Mouse (Mus musculus) naive thymus-derived CD4-positive, alpha-beta T cell, adult 2 months (primary cell): ENCODE results near the gene Dnaja4.

ENCODE experiments used
- DNase-seq: peaks from one replicate; pipeline ENCODE4 v3.0.0-alpha.2; 2011; ENCODE audit warnings: low read depth

Gene Dnaja4

DNA sequence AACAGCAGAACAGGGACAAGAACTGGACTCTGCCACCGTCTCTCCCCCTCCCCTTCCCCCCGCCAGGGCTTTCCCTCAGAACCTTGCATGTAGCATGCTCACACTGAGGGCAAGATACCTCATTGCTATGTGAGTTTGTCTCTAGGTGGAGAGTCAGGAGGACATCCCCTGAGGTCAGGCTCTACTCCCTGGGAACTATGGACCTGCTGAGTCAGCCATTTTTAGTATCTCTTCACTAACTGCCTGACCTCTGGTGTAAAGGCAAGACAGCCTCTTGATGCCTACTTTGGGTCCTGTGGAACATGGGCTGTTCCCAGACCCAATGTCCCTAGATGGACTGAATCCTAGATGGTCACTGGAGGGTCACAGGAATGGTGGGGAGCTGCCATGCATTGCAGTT, 53.0 kb downstream of the Dnaja4 start:
- no peak for DNase-seq

- no peak for DNase-seq
Measured at GRCm38 (mm10) chr9:54752201-54752943, 53.7 kb downstream of the Dnaja4 start.

DNA sequence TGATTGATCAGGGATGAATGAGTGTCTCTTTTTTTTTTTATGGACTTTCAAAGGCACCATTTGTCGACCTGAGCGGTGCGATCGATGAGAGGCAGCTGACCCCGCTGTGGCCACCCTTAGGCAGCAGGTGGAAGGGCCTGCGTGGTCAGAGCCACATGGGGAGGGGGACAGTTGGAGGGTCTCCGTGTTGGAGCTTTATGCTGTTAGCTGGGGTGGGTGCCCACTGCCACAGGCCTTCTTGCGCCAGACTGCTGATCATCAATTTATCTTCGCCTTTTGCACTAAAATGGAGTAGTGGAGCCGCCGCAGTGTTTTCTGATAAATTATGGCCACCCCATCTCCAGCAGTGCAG, 54.2 kb downstream of the Dnaja4 start:
- DNase-seq: no peak

DNA sequence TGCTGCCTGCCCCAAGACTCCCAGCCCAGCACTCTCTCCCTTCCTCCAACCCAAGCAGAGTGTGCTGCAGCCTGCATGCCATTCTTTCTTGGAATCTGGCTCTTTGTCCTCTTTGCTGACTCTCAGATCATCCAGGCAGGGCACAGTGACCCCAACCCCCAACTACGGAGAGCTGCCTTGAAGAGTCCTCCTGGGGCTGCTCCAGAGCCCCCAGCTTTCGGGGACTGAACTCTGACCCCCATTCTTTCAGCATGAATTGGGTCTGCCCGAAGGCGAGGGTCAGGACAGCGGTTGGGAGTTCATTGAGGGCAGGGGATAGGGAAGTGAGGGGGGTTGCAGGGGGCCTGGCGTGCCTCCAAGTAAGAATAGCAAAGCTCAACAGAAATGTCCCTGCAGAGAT, 60.9 kb downstream of the Dnaja4 start:
- DNase-seq: no peak

DNA sequence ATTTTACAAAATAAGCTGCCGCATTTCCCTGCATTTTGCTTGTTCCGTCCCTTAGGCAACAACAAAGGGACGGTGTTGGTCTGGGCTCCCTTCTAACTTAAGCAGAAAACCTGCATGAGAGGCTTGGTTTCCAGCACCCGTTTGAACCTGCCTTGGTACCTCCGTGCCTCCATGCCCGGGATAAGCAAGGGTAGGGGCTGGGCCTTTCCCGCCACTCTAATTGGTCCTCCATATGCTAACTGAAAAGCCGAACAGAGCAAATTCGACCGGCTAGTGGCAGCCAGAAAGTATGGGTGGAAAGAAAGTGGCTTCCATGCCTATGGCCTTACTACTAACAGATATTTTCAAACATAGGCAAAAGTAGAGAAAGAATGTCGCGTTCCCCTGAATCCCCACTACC, 65.4 kb downstream of the Dnaja4 start:
- DNase-seq: no peak

- no peak for DNase-seq
Measured at GRCm38 (mm10) chr9:54764561-54765217, 66.0 kb downstream of the Dnaja4 start, which contains the start of gene Crabp1. Gene Crabp1, plus strand, starts transcription at chr9:54764748.

DNA sequence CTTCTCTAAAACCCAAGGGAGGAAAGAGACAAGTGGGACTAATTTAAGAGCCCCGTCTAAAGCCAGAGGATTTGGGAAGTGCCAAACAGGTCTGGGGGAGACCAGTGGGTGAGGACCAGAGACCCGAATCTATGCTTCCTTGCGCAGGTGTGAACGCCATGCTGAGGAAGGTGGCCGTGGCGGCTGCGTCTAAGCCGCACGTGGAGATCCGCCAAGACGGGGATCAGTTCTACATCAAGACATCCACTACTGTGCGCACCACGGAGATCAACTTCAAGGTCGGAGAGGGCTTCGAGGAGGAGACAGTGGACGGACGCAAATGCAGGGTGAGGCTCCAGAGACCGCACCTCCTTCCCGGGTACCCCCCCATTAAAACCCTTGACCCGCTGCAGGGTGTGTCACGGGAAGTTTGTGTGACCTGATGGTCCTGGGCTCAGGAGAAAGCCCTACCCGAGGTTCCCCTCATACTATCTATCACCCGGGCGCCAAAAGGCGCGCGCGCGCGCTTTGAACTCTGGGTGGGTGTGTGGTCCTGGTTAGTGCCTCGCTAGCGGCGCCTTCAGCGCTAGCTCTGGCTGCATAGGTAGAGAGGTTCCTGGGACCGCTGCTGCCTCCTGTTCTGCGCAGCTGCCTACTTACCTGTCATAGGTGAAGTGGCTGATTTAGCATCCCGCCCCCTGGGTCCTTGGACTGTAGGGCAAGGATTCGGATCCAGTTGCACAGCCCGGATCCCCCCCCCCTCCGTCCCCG, 66.8 kb downstream of the Dnaja4 start:
- DNase-seq: no peak
